Mouse (Mus musculus) megakaryocyte, embryonic 14.5 days (primary cell): ENCODE measurements around the gene Olfr378.

Experiments
- FLI1 ChIP-seq: IDR thresholded peaks from 2 replicates; pipeline ENCODE4 v1.6.1; 2012; ENCODE audit warnings: low read length, inconsistent platforms, mixed read lengths
- GATA1 ChIP-seq: IDR thresholded peaks from 3 replicates; pipeline ENCODE4 v1.6.1; 2012; ENCODE audit warnings: mixed read lengths, low read length, inconsistent platforms, borderline replicate concordance

DNA sequence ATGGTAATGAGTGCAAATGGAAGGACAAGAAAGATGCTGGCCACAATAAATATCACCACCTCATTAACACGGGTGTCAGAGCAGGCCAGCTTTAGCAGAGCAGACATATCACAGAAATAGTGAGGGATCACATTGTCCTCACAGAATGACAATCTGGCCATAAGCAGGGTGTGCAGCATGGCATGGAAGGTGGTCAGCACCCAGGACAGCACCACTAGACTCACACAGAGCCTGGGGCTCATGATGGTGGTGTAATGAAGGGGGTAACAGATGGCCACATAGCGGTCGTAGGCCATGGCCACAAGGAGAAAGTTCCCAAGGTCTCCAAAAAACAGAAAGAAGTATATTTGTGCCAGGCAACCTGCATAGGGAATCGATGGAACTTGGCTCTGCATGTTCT, 32.9 kb downstream of the Olfr378 start:
- TF ChIP-seq GATA1, result no peak
- no peak for TF ChIP-seq FLI1
